Mouse (Mus musculus): ENCODE data around the gene Repin1. TPM values are rescaled to one million over a fixed set of nuclear protein-coding genes. Genes with fewer than 3 reads are reported as not detected.
A peak's percentile ranks its signal among the peaks of the same experiment; 100 is the strongest.

The Repin1 gene
- polyA plus RNA-seq, 1 experiment: 49.2 TPM

DNA sequence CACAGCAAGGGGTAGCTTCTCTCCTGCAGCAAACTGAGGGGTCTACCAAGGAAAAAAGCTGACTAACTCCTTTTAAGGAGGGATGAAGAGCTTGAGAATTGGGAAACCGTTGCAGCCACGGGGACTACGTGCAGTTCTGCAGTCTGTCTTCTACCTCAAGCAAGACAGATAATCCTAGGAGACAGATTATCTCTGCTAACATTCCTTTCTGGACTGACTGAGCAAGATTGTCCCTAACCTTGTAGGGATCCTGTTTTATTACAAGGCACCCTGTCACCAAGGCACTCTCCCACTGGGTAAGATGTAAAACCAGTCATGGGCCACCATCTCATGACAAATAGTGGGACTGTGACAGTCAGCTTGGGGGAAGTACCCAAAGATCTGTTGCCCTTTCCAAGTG, 12.4 kb upstream of the Repin1 start:
- Histone ChIP-seq H3K4me1 (ENCODE audit: control insufficient read depth, insufficient read depth, low read length) (peaks cover 4% of the 10 kb centered on the region; the same call in 1 of the 2 replicates), H3K27ac (ENCODE audit: insufficient read depth, low read depth, low read length) (no peak overlapping the region), H3K36me3 (ENCODE audit: control insufficient read depth, insufficient read depth, low read length) (no peaks in the 10 kb centered on the region), H3K27me3 (replicated peaks; ENCODE audit: control insufficient read depth, insufficient read depth, low read length) (no peaks in the 10 kb centered on the region), H3K4me3 (ENCODE audit: insufficient read depth, low read depth, low read length) (no peak overlapping the region)
- no peak for DNase-seq
- TF ChIP-seq CTCF (conservative IDR thresholded peaks at IDR 0.05; ENCODE audit: insufficient read depth, insufficient read length, low read depth, low read length) (no peak), POLR2A (IDR thresholded peaks at IDR 0.05; ENCODE audit: low read depth, low read length) (no peak)
- 74% methylated on average over 3 of the region's 3 CpGs for WGBS

DNA sequence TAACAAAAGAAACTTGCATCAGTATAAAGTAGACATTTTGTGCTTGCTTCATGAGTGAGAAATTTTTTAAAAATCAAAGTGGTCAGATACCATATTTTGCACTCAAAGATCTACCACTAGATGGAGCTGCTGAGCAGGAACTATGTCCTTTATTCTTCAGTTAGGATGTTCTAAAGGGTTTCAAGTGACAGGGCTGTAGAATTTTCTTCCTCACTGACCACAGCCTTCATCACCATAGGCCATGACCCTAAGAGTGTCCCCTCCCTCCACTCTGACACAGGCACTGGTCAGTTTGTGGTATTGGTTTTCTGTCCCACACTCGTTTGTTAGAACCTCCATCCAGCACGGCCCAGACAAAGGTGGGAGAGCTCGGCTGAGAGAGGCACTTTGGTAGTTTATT, 11.6 kb upstream of the Repin1 start:
- H3K36me3 ChIP-seq (ENCODE audit: control insufficient read depth, insufficient read depth, low read length): no peaks in the 10 kb centered on the region
- H3K4me3 ChIP-seq (ENCODE audit: insufficient read depth, low read depth, low read length): no peak overlapping the region

DNA sequence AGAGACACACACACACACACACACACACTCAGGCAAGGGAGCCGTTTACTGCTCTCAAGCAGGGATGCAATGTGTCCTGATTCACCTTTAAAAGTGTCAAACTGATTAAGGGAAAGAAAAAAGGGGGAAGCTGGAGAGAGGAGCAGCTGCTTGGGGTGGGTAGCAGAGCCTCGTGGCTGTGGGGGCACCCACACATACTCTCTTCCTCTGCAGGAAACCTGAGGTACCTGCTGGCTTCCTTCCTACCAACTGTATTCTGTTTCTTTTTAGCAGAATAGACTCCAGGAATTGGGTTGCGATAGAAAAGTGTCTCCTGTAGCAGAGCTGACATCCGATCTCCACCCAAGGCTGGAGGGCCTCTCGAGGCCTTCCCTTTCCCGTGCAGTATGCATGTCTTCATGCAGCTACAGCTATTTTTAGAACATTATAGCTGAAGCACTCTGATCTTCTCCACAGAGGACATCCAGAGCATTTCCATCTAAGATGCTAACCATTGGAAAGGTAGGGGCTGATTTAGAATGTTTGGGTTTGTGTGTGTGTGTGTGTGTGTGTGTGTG, 4.4 kb upstream of the Repin1 start, which contains the start of gene Gm45021:
TSS of gene Gm45021 (plus strand) at position 417 of the 557 bp plus-strand sequence.
- H3K27me3 ChIP-seq (replicated peaks; ENCODE audit: control insufficient read depth, insufficient read depth, low read length): no peaks in the 10 kb centered on the region
- DNase-seq: no peak
- H3K27ac ChIP-seq (ENCODE audit: insufficient read depth, low read depth, low read length): no peak within 1 kb of the TSS
- no peak for TF ChIP-seq POLR2A (IDR thresholded peaks at IDR 0.05; ENCODE audit: low read depth, low read length)
- TF ChIP-seq CTCF (conservative IDR thresholded peaks at IDR 0.05; ENCODE audit: insufficient read depth, insufficient read length, low read depth, low read length): no peak
- H3K36me3 ChIP-seq (ENCODE audit: control insufficient read depth, insufficient read depth, low read length): no peaks in the 10 kb centered on the region
- H3K4me1 ChIP-seq (ENCODE audit: control insufficient read depth, insufficient read depth, low read length): peaks cover 11% of the 10 kb centered on the region; the same call in 1 of the 2 replicates
- no peak within 1 kb of the TSS for H3K4me3 ChIP-seq (ENCODE audit: insufficient read depth, low read depth, low read length)
- 45% methylated on average over 6 of the region's 6 CpGs for WGBS

More for the DNA sequence above, 11.6 kb upstream of the Repin1 start:
- H3K4me1 ChIP-seq (ENCODE audit: control insufficient read depth, insufficient read depth, low read length): peaks cover 4% of the 10 kb centered on the region; the same call in 1 of the 2 replicates
- no peaks in the 10 kb centered on the region for H3K27me3 ChIP-seq (replicated peaks; ENCODE audit: control insufficient read depth, insufficient read depth, low read length)
- TF ChIP-seq POLR2A (IDR thresholded peaks at IDR 0.05; ENCODE audit: low read depth, low read length): no peak
- peak; percentile 23; the same call in 1 of the 2 replicates for TF ChIP-seq CTCF (conservative IDR thresholded peaks at IDR 0.05; ENCODE audit: insufficient read depth, insufficient read length, low read depth, low read length)
- 78% methylated on average over 3 of the region's 3 CpGs for WGBS
- H3K27ac ChIP-seq (ENCODE audit: insufficient read depth, low read depth, low read length): no peak overlapping the region
- peak; percentile 70 for DNase-seq

GRCm38 (mm10) chr6:48591221-48591845, 2.4 kb upstream of the Repin1 start:
- no peak overlapping the region for H3K4me3 ChIP-seq (ENCODE audit: insufficient read depth, low read depth, low read length)
- peaks cover 16% of the 10 kb centered on the region for H3K4me1 ChIP-seq (ENCODE audit: control insufficient read depth, insufficient read depth, low read length)
- no peaks in the 10 kb centered on the region for H3K36me3 ChIP-seq (ENCODE audit: control insufficient read depth, insufficient read depth, low read length)
- H3K27ac ChIP-seq (ENCODE audit: insufficient read depth, low read depth, low read length): peak overlapping the region; percentile 6
- no peaks in the 10 kb centered on the region for H3K27me3 ChIP-seq (replicated peaks; ENCODE audit: control insufficient read depth, insufficient read depth, low read length)
- no peak for TF ChIP-seq POLR2A (IDR thresholded peaks at IDR 0.05; ENCODE audit: low read depth, low read length)
- TF ChIP-seq CTCF (conservative IDR thresholded peaks at IDR 0.05; ENCODE audit: insufficient read depth, insufficient read length, low read depth, low read length): no peak
- peak; percentile 66 for DNase-seq
- WGBS: 22% methylated on average over 3 of the region's 3 CpGs

DNA sequence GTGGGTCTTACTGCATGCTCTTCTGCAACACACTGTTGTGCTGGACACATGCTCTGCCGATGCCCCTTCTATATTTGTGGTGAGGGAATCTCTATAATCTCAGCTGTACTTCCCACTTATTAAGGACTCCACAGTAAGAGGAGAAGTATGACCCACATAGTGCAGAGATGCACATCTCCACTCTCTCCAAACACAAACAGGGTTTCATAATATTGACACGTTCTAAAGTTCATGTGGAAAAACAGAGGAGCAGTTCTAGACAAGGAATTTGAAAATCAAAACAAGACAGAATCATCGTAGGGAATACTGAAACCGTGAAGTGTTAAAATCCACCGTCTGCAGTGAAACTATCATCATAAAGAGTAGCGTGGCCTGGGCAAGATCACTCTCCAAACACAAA, 1.8 kb upstream of the Repin1 start:
- DNase-seq: no peak
- Histone ChIP-seq H3K27me3 (replicated peaks; ENCODE audit: control insufficient read depth, insufficient read depth, low read length) (no peaks in the 10 kb centered on the region), H3K27ac (ENCODE audit: insufficient read depth, low read depth, low read length) (no peak overlapping the region), H3K4me1 (ENCODE audit: control insufficient read depth, insufficient read depth, low read length) (peaks cover 16% of the 10 kb centered on the region), H3K4me3 (ENCODE audit: insufficient read depth, low read depth, low read length) (no peak overlapping the region), H3K36me3 (ENCODE audit: control insufficient read depth, insufficient read depth, low read length) (no peaks in the 10 kb centered on the region)
- 83% methylated on average over 6 of the region's 6 CpGs for WGBS
- TF ChIP-seq CTCF (conservative IDR thresholded peaks at IDR 0.05; ENCODE audit: insufficient read depth, insufficient read length, low read depth, low read length) (no peak), POLR2A (IDR thresholded peaks at IDR 0.05; ENCODE audit: low read depth, low read length) (no peak)

DNA sequence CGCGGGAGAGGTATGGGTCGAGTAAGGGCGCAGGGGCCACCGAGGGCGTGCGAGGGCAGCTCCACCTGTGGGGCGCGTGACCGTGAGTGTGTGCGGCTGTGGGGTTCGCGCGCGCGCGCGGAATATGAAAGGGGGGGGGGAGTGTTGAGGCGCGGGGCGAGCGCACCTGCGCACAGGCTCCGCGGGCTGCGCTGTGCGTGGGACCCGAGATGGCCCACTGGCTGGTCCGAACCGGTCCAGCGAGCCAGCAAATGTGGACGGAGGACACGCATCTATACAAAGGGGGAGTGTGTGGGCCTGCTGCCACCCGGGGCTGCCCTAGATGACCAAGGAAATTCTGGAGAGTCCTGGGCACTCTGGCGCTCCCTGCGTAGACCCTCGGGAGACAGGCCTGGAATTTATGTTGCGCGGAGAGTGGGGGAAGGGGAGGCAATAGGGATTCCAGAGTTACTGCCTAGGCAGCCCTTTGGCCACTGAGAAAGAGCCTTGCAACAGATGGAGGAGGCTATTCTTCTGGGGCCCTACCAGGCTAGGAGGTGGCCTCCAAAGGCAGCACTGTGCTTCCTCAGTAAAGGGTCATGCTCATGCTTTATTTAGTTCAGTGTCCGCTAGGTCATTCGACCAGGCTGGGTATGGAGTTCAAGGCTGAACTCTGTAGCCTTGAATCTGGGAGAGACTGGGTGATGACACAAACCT, 508 bp downstream of the Repin1 start:
- Histone ChIP-seq H3K27ac (ENCODE audit: insufficient read depth, low read depth, low read length) (peak overlapping the region; percentile 97), H3K36me3 (ENCODE audit: control insufficient read depth, insufficient read depth, low read length) (peaks cover 2% of the 10 kb centered on the region), H3K4me1 (ENCODE audit: control insufficient read depth, insufficient read depth, low read length) (peaks cover 16% of the 10 kb centered on the region), H3K27me3 (replicated peaks; ENCODE audit: control insufficient read depth, insufficient read depth, low read length) (no peaks in the 10 kb centered on the region), H3K4me3 (ENCODE audit: insufficient read depth, low read depth, low read length) (peak overlapping the region; percentile 97)
- peak; percentile 76 for DNase-seq
- WGBS: under 1% methylated on average over 40 of the region's 41 CpGs
- no peak for TF ChIP-seq CTCF (conservative IDR thresholded peaks at IDR 0.05; ENCODE audit: insufficient read depth, insufficient read length, low read depth, low read length)
- no peak for TF ChIP-seq POLR2A (IDR thresholded peaks at IDR 0.05; ENCODE audit: low read depth, low read length)

DNA sequence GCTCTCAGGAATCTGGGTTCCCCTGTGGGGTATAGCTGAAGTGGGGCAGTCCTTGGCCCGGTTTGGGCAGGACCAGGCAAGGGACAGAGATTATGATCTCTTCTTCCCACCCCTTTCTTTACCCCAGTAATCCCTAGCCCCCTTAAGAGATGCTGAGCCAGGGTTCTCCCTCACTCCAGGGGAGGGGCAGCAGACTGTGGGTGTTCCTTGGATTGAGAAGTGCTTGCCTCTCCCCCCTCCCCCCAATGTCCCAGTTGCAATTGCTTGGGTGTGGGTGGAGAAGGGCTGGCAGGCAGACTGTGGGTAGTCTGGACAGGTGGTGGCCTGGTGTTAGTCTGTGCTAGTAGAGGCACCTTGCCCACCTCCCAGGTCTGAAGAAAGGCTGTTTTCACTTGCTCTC, 1.6 kb downstream of the Repin1 start:
- Histone ChIP-seq H3K27me3 (replicated peaks; ENCODE audit: control insufficient read depth, insufficient read depth, low read length) (no peaks in the 10 kb centered on the region), H3K36me3 (ENCODE audit: control insufficient read depth, insufficient read depth, low read length) (peaks cover 2% of the 10 kb centered on the region), H3K27ac (ENCODE audit: insufficient read depth, low read depth, low read length) (0 out of 2 replicates have a peak overlapping the region, but pooled peaks have one; percentile 5), H3K4me3 (ENCODE audit: insufficient read depth, low read depth, low read length) (peak overlapping the region; percentile 97), H3K4me1 (ENCODE audit: control insufficient read depth, insufficient read depth, low read length) (peaks cover 18% of the 10 kb centered on the region)
- TF ChIP-seq POLR2A (IDR thresholded peaks at IDR 0.05; ENCODE audit: low read depth, low read length) (no peak), CTCF (conservative IDR thresholded peaks at IDR 0.05; ENCODE audit: insufficient read depth, insufficient read length, low read depth, low read length) (no peak)
- peak; percentile 36 for DNase-seq
- 29% methylated on average over 1 of the region's 1 CpGs for WGBS

Data from kidney, adult 2 months (tissue).